Mouse (Mus musculus) lung, adult 10 weeks (tissue): Measurements from ENCODE around the gene Dnaja2. TPM values are rescaled to one million over a fixed set of nuclear protein-coding genes. Genes with fewer than 3 reads are reported as not detected.

ENCODE experiments used
- polyA plus RNA-seq: library from polyadenylated mRNA; stranded (reverse); fragments of 350-450 nt; fragmentation: Illumina TruSeq; extraction: RNeasy Lipid Tissue Mini Kit (QIAGEN cat#74804); gene quantifications from one replicate; pipeline ENCODE4 v1.2.3, GENCODE M21; 2014; ENCODE audit warnings: low read depth, low replicate concordance; ENCODE audit not compliant: insufficient read depth

The Dnaja2 gene
- 63.9 TPM for polyA plus RNA-seq

GRCm38 (mm10) chr8:85555181-85556145 is at the start of gene Dnaja2:
Gene Dnaja2, minus strand, starts transcription at chr8:85555344.

GRCm38 (mm10) chr8:85492125-85492875 is 62.8 kb downstream of the Dnaja2 start, which contains the start of gene Gpt2:
Gene Gpt2, plus strand, starts transcription at chr8:85492576.

Other genes with a start within 250 kb of the Dnaja2 start
- 3.9 TPM for gene Mylk3, start 169.0 kb downstream of the Dnaja2 start, polyA plus RNA-seq
- gene 4921524J17Rik, start 122.5 kb downstream of the Dnaja2 start, polyA plus RNA-seq = 11.8 TPM
- 6.3 TPM for gene Gpt2, start 62.8 kb downstream of the Dnaja2 start, polyA plus RNA-seq
- 0.46 TPM for gene Neto2, start 145.6 kb upstream of the Dnaja2 start, polyA plus RNA-seq